ENCODE assay signal across 21 mouse cellular contexts in genomic region chr16:20676702-20677101, GRCm38 (mm10). TPM values are rescaled to one million over a fixed set of nuclear protein-coding genes. Genes with fewer than 3 reads are reported as not detected.
DNase-seq lines count a peak whose midpoint lies in the region; ATAC-seq and TF ChIP-seq lines count a peak whose summit lies in the region.
"Had no signal": no experiment of that assay in that cellular context is flagged by ENCODE, and none has a peak within 500 bp of the region (broad histone marks: within the 10 kb centered on the region; RNA-seq: fewer than 3 reads in every experiment).

No protein-coding gene starts in this region.

- 86% methylated on average over 4 of the region's 4 CpGs for WGBS in embryonic facial prominence, embryonic 11.5 days
- WGBS in embryonic facial prominence, embryonic 10.5 days: 90% methylated on average over 4 of the region's 4 CpGs

- no peak overlapping the region for H3K4me3 ChIP-seq in embryonic facial prominence, embryonic 11.5 days (ENCODE audit: low read depth, low read length)
- no peak overlapping the region for H3K4me3 ChIP-seq in embryonic facial prominence, embryonic 10.5 days
- no peak overlapping the region for H3K4me3 ChIP-seq in layer of hippocampus, adult 2 months
- H3K4me3 ChIP-seq: forebrain, embryonic 13.5 days; heart, embryonic 10.5 days; hindbrain, embryonic 10.5 days; midbrain, embryonic 12.5 days; neural tube, embryonic 15.5 days had no signal

- no peak overlapping the region for H3K9ac ChIP-seq in embryonic facial prominence, embryonic 11.5 days (replicated peaks; ENCODE audit: low read length)
- H3K9ac ChIP-seq: forebrain, embryonic 13.5 days; midbrain, embryonic 12.5 days; neural tube, embryonic 15.5 days had no signal

- no peaks in the 10 kb centered on the region for H3K9me3 ChIP-seq in embryonic facial prominence, embryonic 11.5 days (replicated peaks; ENCODE audit: control insufficient read depth, low read length)
- H3K9me3 ChIP-seq in embryonic facial prominence, embryonic 10.5 days: no peaks in the 10 kb centered on the region
- H3K9me3 ChIP-seq: forebrain, embryonic 13.5 days; heart, embryonic 10.5 days; hindbrain, embryonic 10.5 days; midbrain, embryonic 12.5 days; neural tube, embryonic 15.5 days had no signal

- H3K36me3 ChIP-seq in embryonic facial prominence, embryonic 11.5 days (replicated peaks; ENCODE audit: control insufficient read depth, insufficient read depth, low read depth, low read length): peaks cover 26% of the 10 kb centered on the region
- peaks cover 80% of the 10 kb centered on the region for H3K36me3 ChIP-seq in embryonic facial prominence, embryonic 10.5 days (replicated peaks)

- H3K27ac ChIP-seq in embryonic facial prominence, embryonic 11.5 days (replicated peaks; ENCODE audit: low read depth, low read length): no peak overlapping the region
- H3K27ac ChIP-seq in embryonic facial prominence, embryonic 10.5 days (replicated peaks): no peak overlapping the region
- no peak overlapping the region for H3K27ac ChIP-seq in layer of hippocampus, adult 2 months
- H3K27ac ChIP-seq: forebrain, embryonic 13.5 days; heart, embryonic 10.5 days; hindbrain, embryonic 10.5 days; midbrain, embryonic 12.5 days; neural tube, embryonic 15.5 days had no signal

- intact Hi-C loops in left cerebral cortex, postnatal 25 days (cut with DNase I): no loop called here

- DNase-seq in embryonic facial prominence, embryonic 11.5 days (ENCODE audit: low spot score): peak; percentile 22
- no peak for DNase-seq in embryonic facial prominence, embryonic 10.5 days (ENCODE audit: low spot score)
- no peak for DNase-seq in layer of hippocampus, adult 2 months (ENCODE audit: low spot score in 2 of 2)
- no peak for DNase-seq in layer of hippocampus, postnatal 25 days (ENCODE audit: extremely low spot score in 1 of 2, low spot score in 1 of 2)
- peak; percentile 13 for DNase-seq in retina, embryonic 14.5 days (ENCODE audit: low spot score)
- no peak for DNase-seq in retina, postnatal 1 day
- DNase-seq in left cerebral cortex, postnatal 25 days (ENCODE audit: low spot score in 2 of 2): no peak
- no peak for DNase-seq in embryo, embryonic 10.5 days (ENCODE audit: low spot score)
- DNase-seq: adrenal gland, postnatal 25 days; cerebellum, adult 11-12 months; cerebellum, postnatal 14 days; layer of hippocampus, postnatal 36 days; lung, adult 2 months; right cerebral cortex, postnatal 25 days; thymus, adult 2 months had no signal

- no peak overlapping the region for H3K4me2 ChIP-seq in embryonic facial prominence, embryonic 11.5 days (ENCODE audit: low read depth, low read length)
- H3K4me2 ChIP-seq: forebrain, embryonic 13.5 days; midbrain, embryonic 12.5 days; neural tube, embryonic 15.5 days had no signal

- peak; percentile 27; the same call in 1 of the 2 replicates for TF ChIP-seq CTCF in layer of hippocampus, adult 2 months (conservative IDR thresholded peaks at IDR 0.05)

- peaks cover 7% of the 10 kb centered on the region for H3K4me1 ChIP-seq in embryonic facial prominence, embryonic 11.5 days (ENCODE audit: control insufficient read depth, insufficient read depth, low read length)
- peaks cover 25% of the 10 kb centered on the region for H3K4me1 ChIP-seq in embryonic facial prominence, embryonic 10.5 days

- ATAC-seq in embryonic facial prominence, embryonic 11.5 days (replicated peaks; ENCODE audit: insufficient number of reproducible peaks, low FRiP score, low TSS enrichment, low read depth): no peak
- ATAC-seq: forebrain, embryonic 13.5 days; inflammation-experienced regulatory T-cells, adult 6 months had no signal

- no peaks in the 10 kb centered on the region for H3K27me3 ChIP-seq in embryonic facial prominence, embryonic 11.5 days (ENCODE audit: control insufficient read depth, insufficient read depth, low read length)
- no peaks in the 10 kb centered on the region for H3K27me3 ChIP-seq in embryonic facial prominence, embryonic 10.5 days (replicated peaks; ENCODE audit: low read depth, poor library complexity, severe bottlenecking)
- H3K27me3 ChIP-seq: forebrain, embryonic 13.5 days; midbrain, embryonic 12.5 days; neural tube, embryonic 15.5 days had no signal

RNA-seq across cellular contexts. Expression of gene Eif4g1, which starts 8.6 kb away (rescaled TPM):
- polyA plus RNA-seq in embryonic facial prominence, embryonic 11.5 days (2014; fragmentation: Nextera tagmentation; extraction: Ambion mirVana): 156 TPM in 2 replicates
- 251 and 260 TPM in 2 replicates for polyA plus RNA-seq in embryonic facial prominence, embryonic 10.5 days (2016; fragmentation: Nextera tagmentation; extraction: Ambion mirVana)
- total RNA-seq in layer of hippocampus, adult 2 months (2021): 100 to 1,000 TPM; 283 to 297 TPM
- 100 to 1,000 TPM; 289 to 306 TPM for total RNA-seq in layer of hippocampus, postnatal 25 days (2021)
- 100 to 1,000 TPM; 279 to 287 TPM for total RNA-seq in left cerebral cortex, postnatal 25 days (2021)

RNA-seq across cellular contexts. Expression of gene Fam131a, which starts 16.3 kb away (rescaled TPM):
- 3.9 and 4.4 TPM in 2 replicates for polyA plus RNA-seq in embryonic facial prominence, embryonic 11.5 days (2014; fragmentation: Nextera tagmentation; extraction: Ambion mirVana)
- 2.9 and 4.8 TPM in 2 replicates for polyA plus RNA-seq in embryonic facial prominence, embryonic 10.5 days (2016; fragmentation: Nextera tagmentation; extraction: Ambion mirVana)
- 100 to 1,000 TPM; 450 to 457 TPM for total RNA-seq in layer of hippocampus, adult 2 months (2021)
- 100 to 1,000 TPM; 489 to 490 TPM for total RNA-seq in layer of hippocampus, postnatal 25 days (2021)
- 100 to 1,000 TPM; 319 to 375 TPM for total RNA-seq in left cerebral cortex, postnatal 25 days (2021)

RNA-seq across cellular contexts. Expression of gene Psmd2, which starts 25.2 kb away (rescaled TPM):
- polyA plus RNA-seq in embryonic facial prominence, embryonic 11.5 days (2014; fragmentation: Nextera tagmentation; extraction: Ambion mirVana): 500 and 501 TPM in 2 replicates
- 520 and 530 TPM in 2 replicates for polyA plus RNA-seq in embryonic facial prominence, embryonic 10.5 days (2016; fragmentation: Nextera tagmentation; extraction: Ambion mirVana)
- 100 to 1,000 TPM; 208 to 213 TPM for total RNA-seq in layer of hippocampus, adult 2 months (2021)
- total RNA-seq in layer of hippocampus, postnatal 25 days (2021): 100 to 1,000 TPM; 220 to 240 TPM
- 100 to 1,000 TPM; 230 to 231 TPM for total RNA-seq in left cerebral cortex, postnatal 25 days (2021)

RNA-seq across cellular contexts. Expression of gene Polr2h, which starts 40.8 kb away (rescaled TPM):
- polyA plus RNA-seq in embryonic facial prominence, embryonic 11.5 days (2014; fragmentation: Nextera tagmentation; extraction: Ambion mirVana): 120 and 124 TPM in 2 replicates
- polyA plus RNA-seq in embryonic facial prominence, embryonic 10.5 days (2016; fragmentation: Nextera tagmentation; extraction: Ambion mirVana): 151 and 153 TPM in 2 replicates
- total RNA-seq in layer of hippocampus, adult 2 months (2021): 10 to 100 TPM; 26.1 TPM
- 10 to 100 TPM; 24.8 to 26.2 TPM for total RNA-seq in layer of hippocampus, postnatal 25 days (2021)
- total RNA-seq in left cerebral cortex, postnatal 25 days (2021): 10 to 100 TPM; 23.0 to 23.6 TPM

RNA-seq across cellular contexts. Expression of gene Clcn2, which starts 40.8 kb away (rescaled TPM):
- 13.0 and 14.8 TPM in 2 replicates for polyA plus RNA-seq in embryonic facial prominence, embryonic 11.5 days (2014; fragmentation: Nextera tagmentation; extraction: Ambion mirVana)
- polyA plus RNA-seq in embryonic facial prominence, embryonic 10.5 days (2016; fragmentation: Nextera tagmentation; extraction: Ambion mirVana): 13.9 and 15.9 TPM in 2 replicates
- 10 to 100 TPM; 74.2 to 79.5 TPM for total RNA-seq in layer of hippocampus, adult 2 months (2021)
- total RNA-seq in layer of hippocampus, postnatal 25 days (2021): 10 to 100 TPM; 63.8 to 76.4 TPM
- 10 to 100 TPM; 58.7 to 60.9 TPM for total RNA-seq in left cerebral cortex, postnatal 25 days (2021)

Comparison
In these comparisons a context has a peak if more than half of its experiments do, and no peak if none do; other contexts are left out.
1. DNase-seq: peak in embryonic facial prominence, embryonic 11.5 days (single experiment) and retina, embryonic 14.5 days (single experiment); none in embryonic facial prominence, embryonic 10.5 days (single experiment), layer of hippocampus, adult 2 months (0 of 2), layer of hippocampus, postnatal 25 days (0 of 2), retina, postnatal 1 day (single experiment), left cerebral cortex, postnatal 25 days (0 of 2) and embryo, embryonic 10.5 days (single experiment).